Mouse (Mus musculus): Measurements from ENCODE around the gene Pex26.
A peak's percentile ranks its signal among the peaks of the same experiment; 100 is the strongest.

Gene Pex26

GRCm38 (mm10) chr6:121238209-121238608, 54.7 kb downstream of the Pex26 start:
- DNase-seq (ENCODE audit: low read depth, low spot score), result no peak

- no peak for DNase-seq (ENCODE audit: low read depth, low spot score)
Measured at GRCm38 (mm10) chr6:121241780-121242179, 58.3 kb downstream of the Pex26 start.

GRCm38 (mm10) chr6:121243161-121243560, 59.7 kb downstream of the Pex26 start:
- DNase-seq (ENCODE audit: low read depth, low spot score), result no peak

- peak; percentile 69 for DNase-seq (ENCODE audit: low read depth, low spot score)
Measured at GRCm38 (mm10) chr6:121245127-121246036, 61.9 kb downstream of the Pex26 start, which contains the start of gene Usp18. Gene Usp18 (plus strand): TSS chr6:121245906.

GRCm38 (mm10) chr6:121246037-121246361, 62.5 kb downstream of the Pex26 start:
- no peak for DNase-seq (ENCODE audit: low read depth, low spot score)

Data from forelimb bud, embryonic 11.5 days (tissue).